ENCODE assay signal across 15 mouse cellular contexts in the genomic region with DNA sequence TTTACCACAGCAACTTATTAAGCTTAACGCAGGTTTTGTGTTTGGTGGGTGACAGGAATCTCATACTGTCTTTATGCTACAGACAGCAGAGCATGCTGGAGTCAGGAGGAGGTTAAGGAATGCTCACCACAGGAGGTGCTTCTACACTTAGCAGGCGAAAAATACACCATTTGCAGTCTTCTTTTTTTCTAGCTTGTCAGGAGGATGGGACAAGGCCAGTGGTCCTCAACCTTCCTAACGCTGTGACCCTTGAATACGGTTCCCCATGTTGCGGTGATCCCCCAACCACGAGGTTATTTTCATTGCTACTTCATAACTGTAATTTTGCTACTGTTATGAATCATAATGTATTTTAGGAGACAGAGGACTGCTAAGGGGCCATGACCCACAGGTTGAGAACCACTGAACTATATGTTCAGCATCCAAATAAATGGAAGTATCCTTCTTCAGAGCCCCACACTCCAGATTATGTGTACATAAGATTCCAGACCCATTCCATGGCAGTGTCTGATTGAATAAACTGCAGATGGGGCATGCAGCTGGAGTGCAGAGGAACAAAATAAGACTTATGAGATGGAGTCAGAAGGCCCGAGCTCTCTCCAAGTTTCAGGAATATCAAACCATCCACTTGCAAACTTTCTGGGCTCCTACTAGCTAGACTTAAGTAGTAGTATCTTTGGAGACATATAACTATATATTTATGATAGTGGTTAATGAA. TPM values are rescaled to one million over a fixed set of nuclear protein-coding genes. Genes with fewer than 3 reads are reported as not detected.
DNase-seq lines count a peak whose midpoint lies in the region; ATAC-seq and TF ChIP-seq lines count a peak whose summit lies in the region.
"Had no signal": no experiment of that assay in that cellular context is flagged by ENCODE, and none has a peak within 500 bp of the region (broad histone marks: within the 10 kb centered on the region; RNA-seq: fewer than 3 reads in every experiment).

No protein-coding gene starts in this region.

- no peak overlapping the region for H3K4me3 ChIP-seq in heart, adult 2 months
- peak overlapping the region; percentile 91 for H3K4me3 ChIP-seq in megakaryocyte, embryonic 14.5 days (replicated peaks)
- H3K4me3 ChIP-seq in liver, embryonic 12.5 days = no peak overlapping the region
- H3K4me3 ChIP-seq: hindbrain, embryonic 10.5 days; layer of hippocampus, adult 2 months; neural tube, embryonic 15.5 days had no signal

- ATAC-seq in megakaryocyte, adult 5-6 weeks (ENCODE audit: poor library complexity, severe bottlenecking) = no peak
- no peak for ATAC-seq in liver, embryonic 12.5 days
- no peak for ATAC-seq in granulocyte monocyte progenitor cell, adult 5-6 weeks (replicated peaks; ENCODE audit: poor library complexity, severe bottlenecking)
- ATAC-seq: midbrain, embryonic 16.5 days had no signal

- peaks cover 8% of the 10 kb centered on the region for H3K36me3 ChIP-seq in heart, adult 2 months (ENCODE audit: control insufficient read depth, insufficient read depth, low read length)
- H3K36me3 ChIP-seq in megakaryocyte, embryonic 14.5 days (replicated peaks; ENCODE audit: low read length) = peaks cover 36% of the 10 kb centered on the region
- peaks cover 24% of the 10 kb centered on the region for H3K36me3 ChIP-seq in liver, embryonic 12.5 days
- H3K36me3 ChIP-seq: neural tube, embryonic 15.5 days had no signal

- H3K9me3 ChIP-seq in megakaryocyte, embryonic 14.5 days = no peaks in the 10 kb centered on the region
- H3K9me3 ChIP-seq in liver, embryonic 12.5 days (replicated peaks) = no peaks in the 10 kb centered on the region
- H3K9me3 ChIP-seq: hindbrain, embryonic 10.5 days; neural tube, embryonic 15.5 days had no signal

- H3K27ac ChIP-seq in heart, adult 2 months = peak overlapping the region; percentile 97; the same call in 1 of the 2 replicates
- H3K27ac ChIP-seq in liver, embryonic 12.5 days = peak overlapping the region; percentile 49
- H3K27ac ChIP-seq: hindbrain, embryonic 10.5 days; neural tube, embryonic 15.5 days had no signal

- no peak for TF ChIP-seq EP300 in heart, adult 2 months (IDR thresholded peaks at IDR 0.05; ENCODE audit: insufficient read depth, low read depth, low read length)

- no peaks in the 10 kb centered on the region for H3K27me3 ChIP-seq in heart, adult 2 months (ENCODE audit: control insufficient read depth, insufficient read depth, low read length)
- no peaks in the 10 kb centered on the region for H3K27me3 ChIP-seq in megakaryocyte, embryonic 14.5 days (replicated peaks)
- no peaks in the 10 kb centered on the region for H3K27me3 ChIP-seq in liver, embryonic 12.5 days (replicated peaks)
- H3K27me3 ChIP-seq: neural tube, embryonic 15.5 days had no signal

- no peak for TF ChIP-seq POLR2A in heart, adult 2 months (IDR thresholded peaks at IDR 0.05; ENCODE audit: insufficient read depth, low read depth, low read length)

- no peak overlapping the region for H3K9ac ChIP-seq in heart, adult 2 months (ENCODE audit: low read depth, low read length)
- H3K9ac ChIP-seq in liver, embryonic 12.5 days = no peak overlapping the region
- H3K9ac ChIP-seq: neural tube, embryonic 15.5 days had no signal

- 85% methylated on average over 7 of the region's 7 CpGs for WGBS in heart, adult 2 months
- 78% methylated on average over 7 of the region's 7 CpGs for WGBS in liver, embryonic 12.5 days (ENCODE audit: insufficient replicate concordance)

- no peaks in the 10 kb centered on the region for H3K79me2 ChIP-seq in heart, adult 2 months (replicated peaks; ENCODE audit: control insufficient read depth, insufficient read depth, low read length)

- no peak for DNase-seq in heart, adult 2 months
- no peak for DNase-seq in heart, adult 8-10 months (ENCODE audit: low spot score)
- DNase-seq in spleen, postnatal 36 days (ENCODE audit: low spot score in 2 of 2) = no peak
- DNase-seq in gastrocnemius, adult 8-10 months (ENCODE audit: low spot score in 2 of 2) = no peak
- DNase-seq: kidney, adult 8-10 months; lung, postnatal 10 days; right cerebral cortex, postnatal 14 days had no signal

- TF ChIP-seq CTCF in heart, adult 2 months (IDR thresholded peaks at IDR 0.05) = no peak

- peaks cover 27% of the 10 kb centered on the region for H3K4me1 ChIP-seq in heart, adult 2 months (ENCODE audit: control insufficient read depth, insufficient read depth, low read length)
- peaks cover 61% of the 10 kb centered on the region for H3K4me1 ChIP-seq in megakaryocyte, embryonic 14.5 days
- peaks cover 94% of the 10 kb centered on the region for H3K4me1 ChIP-seq in liver, embryonic 12.5 days

- intact Hi-C loops in heart, adult 2 months (cut with DNase I) = no loop called here

- H3K4me2 ChIP-seq in liver, embryonic 12.5 days = peak overlapping the region; percentile 72; the same call in 1 of the 2 replicates
- H3K4me2 ChIP-seq: neural tube, embryonic 15.5 days had no signal

RNA-seq across cellular contexts. Expression of gene Tubd1, which starts 37.9 kb away (rescaled TPM):
- 1 to 10 TPM; 5.7 to 6.2 TPM for total RNA-seq in heart, adult 2 months (2021)
- polyA plus RNA-seq in heart, adult 2 months (2012; rRNA removed) = 4.7 and 8.3 TPM in 2 replicates
- total RNA-seq in heart, adult 8-10 months (2022) = 1 to 10 TPM; 5.4 to 6.2 (median 5.8) TPM
- polyA plus RNA-seq in megakaryocyte, embryonic 14.5 days (2012; ENCODE audit: insufficient read depth, low replicate concordance) = 0.32 TPM in 1 of 2 replicates, not detected in the other
- total RNA-seq in megakaryocyte, adult 5-6 weeks (2015) = 7.8 and 9.6 TPM in 2 replicates
- 5.4 and 5.5 TPM in 2 replicates for total RNA-seq in megakaryocyte, adult 5-6 weeks (2017)
- 13.7 and 14.8 TPM in 2 replicates for polyA plus RNA-seq in liver, embryonic 12.5 days (2016; fragmentation: Nextera tagmentation; extraction: Ambion mirVana)
- total RNA-seq in granulocyte monocyte progenitor cell, adult 5-6 weeks (2014; fragmentation: Nextera tagmentation) = 10.9 and 12.9 TPM in 2 replicates
- total RNA-seq in granulocyte monocyte progenitor cell, adult 5-6 weeks (2017) = 10.3 and 11.5 TPM in 2 replicates
- total RNA-seq in gastrocnemius, adult 8-10 months (2022) = 1 to 10 TPM; 6.3 to 7.1 (median 6.7) TPM

RNA-seq across cellular contexts. Expression of gene Rps6kb1, which starts 38.1 kb away (rescaled TPM):
- 10 to 100 TPM; 18.3 to 22.4 TPM for total RNA-seq in heart, adult 2 months (2021)
- 6.4 and 8.1 TPM in 2 replicates for polyA plus RNA-seq in heart, adult 2 months (2012; rRNA removed)
- 10 to 100 TPM; 16.5 to 24.5 (median 23.9) TPM for total RNA-seq in heart, adult 8-10 months (2022)
- polyA plus RNA-seq in megakaryocyte, embryonic 14.5 days (2012; ENCODE audit: insufficient read depth, low replicate concordance) = 5.3 TPM in 1 of 2 replicates, not detected in the other
- total RNA-seq in megakaryocyte, adult 5-6 weeks (2015) = 30.4 and 38.4 TPM in 2 replicates
- total RNA-seq in megakaryocyte, adult 5-6 weeks (2017) = 29.9 and 35.4 TPM in 2 replicates
- 35.9 and 40.6 TPM in 2 replicates for polyA plus RNA-seq in liver, embryonic 12.5 days (2016; fragmentation: Nextera tagmentation; extraction: Ambion mirVana)
- total RNA-seq in granulocyte monocyte progenitor cell, adult 5-6 weeks (2014; fragmentation: Nextera tagmentation) = 29.5 and 30.5 TPM in 2 replicates
- total RNA-seq in granulocyte monocyte progenitor cell, adult 5-6 weeks (2017) = 38.2 and 54.1 TPM in 2 replicates
- 10 to 100 TPM; 17.3 to 27.4 (median 20.1) TPM for total RNA-seq in gastrocnemius, adult 8-10 months (2022)
